Mouse (Mus musculus) lung, embryonic 14.5 days (tissue): ENCODE results near the gene Vmp1. TPM values are rescaled to one million over a fixed set of nuclear protein-coding genes. Genes with fewer than 3 reads are reported as not detected.

Experiments
- ATAC-seq: fragments of 200-750 bp; cut with Nextera tagmentation; 2 replicates; pipeline ENCODE4 v1.8.0; 2017; ENCODE audit warnings: mild to moderate bottlenecking, moderate TSS enrichment, moderate library complexity; ENCODE audit not compliant: insufficient read depth
- DNase-seq: peaks from one replicate; pipeline ENCODE4 v3.0.0-alpha.2; 2015
- H3K27ac ChIP-seq: fragments of 300-500 bp; sonication (generic); 2 replicates; pipeline ENCODE4 v1.5.1; 2014; ENCODE audit warnings: low read depth, mild to moderate bottlenecking, moderate library complexity
- H3K27me3 ChIP-seq: fragments of 300-500 bp; sonication (generic); 2 replicates; pipeline ENCODE4 v1.6.1; 2014; ENCODE audit warnings: low read length, control low read depth; ENCODE audit not compliant: insufficient read depth
- H3K36me3 ChIP-seq: fragments of 300-500 bp; sonication (generic); 2 replicates; pipeline ENCODE4 v1.6.1; 2014; ENCODE audit warnings: control low read depth; ENCODE audit not compliant: insufficient read depth
- H3K4me1 ChIP-seq: fragments of 300-500 bp; sonication (generic); 2 replicates; pipeline ENCODE4 v1.6.1; 2014; ENCODE audit warnings: antibody characterized with exemption, control low read depth; ENCODE audit not compliant: insufficient read depth
- H3K4me2 ChIP-seq: fragments of 300-500 bp; sonication (generic); 2 replicates; pipeline ENCODE4 v1.6.1; 2014; ENCODE audit warnings: mild to moderate bottlenecking
- H3K4me3 ChIP-seq: fragments of 300-500 bp; sonication (generic); 2 replicates; pipeline ENCODE4 v1.5.1; 2014; ENCODE audit warnings: low read depth, low read length
- H3K9ac ChIP-seq: fragments of 300-500 bp; sonication (generic); 2 replicates; pipeline ENCODE4 v1.6.1; 2014
- H3K9me3 ChIP-seq: fragments of 300-500 bp; sonication (generic); 2 replicates; pipeline ENCODE4 v1.6.1; 2016; ENCODE audit warnings: low read depth, low read length, control low read depth
- CTCF ChIP-seq: IDR thresholded peaks from 2 replicates; pipeline ENCODE4 v1.5.1; 2016; ENCODE audit warnings: antibody characterized with exemption, low read depth
- WGBS: fragments of 180-500 bp; shearing (Covaris S2); extraction: QIAGEN DNeasy Blood & Tissue Kit; methylation state at CpG from one replicate; pipeline ENCODE4 v1.1.7; 2014; 5-methylcytosine and 5-hydroxymethylcytosine counted together
- microRNA counts: library from miRNA; unstranded; fragments of <30 nt; microRNA quantifications from one replicate; lab custom pipeline; 2016
- microRNA-seq: library from miRNA; unstranded; fragments of <30 nt; microRNA quantifications from one replicate; pipeline ENCODE4, GENCODE M21; 2016; ENCODE audit warnings: borderline number of aligned reads
- polyA plus RNA-seq: library from polyadenylated mRNA; unstranded; fragments of >200 nt; fragmentation: Nextera tagmentation; extraction: Ambion mirVana; gene quantifications from 2 replicates; pipeline ENCODE4 v1.2.1, GENCODE M21; 2014

Vmp1 gene
- polyA plus RNA-seq, 1 experiment from 2014 or later = 117 TPM

GRCm38 (mm10) chr11:86534201-86534910 lies 149.3 kb downstream of the Vmp1 start:
- no peak for TF ChIP-seq CTCF
- ATAC-seq (no peak), DNase-seq (no peak)
- Histone ChIP-seq H3K9me3 (no peaks in the 10 kb centered on the region), H3K36me3 (peaks cover 42% of the 10 kb centered on the region), H3K27me3 (no peaks in the 10 kb centered on the region), H3K27ac (no peak overlapping the region), H3K9ac (no peak overlapping the region), H3K4me3 (no peak overlapping the region), H3K4me1 (no peaks in the 10 kb centered on the region), H3K4me2 (no peak overlapping the region)
- 88% methylated on average over 5 of the region's 5 CpGs for WGBS

MicroRNAs within 50 kb of the gene (microRNA counts, 519-probe panel; counts per million panel counts)
- 3,823 counts per million, percentile 79 among the panel's probes with 10 or more counts for microRNA mmu-miR-21 (lab: Ali Mortazavi, UCI)

Small RNAs within 50 kb of the gene (microRNA-seq; reads per million reads assigned to microRNA genes)
- 15,008 reads per million, percentile 96 among the genes with 10 or more reads in this experiment for gene Mir21a

Other genes with a start within 250 kb of the Vmp1 start
- gene Rnft1, start 199.2 kb downstream of the Vmp1 start, polyA plus RNA-seq = 43.2 and 49.0 TPM in 2 replicates
- gene Rps6kb1, start 139.0 kb downstream of the Vmp1 start, polyA plus RNA-seq = 58.8 and 66.5 TPM in 2 replicates
- 14.2 and 14.7 TPM in 2 replicates for gene Tubd1, start 138.8 kb downstream of the Vmp1 start, polyA plus RNA-seq
- 36.8 and 37.3 TPM in 2 replicates for gene Ptrh2, start 149 bp upstream of the Vmp1 start, polyA plus RNA-seq
- 179 and 186 TPM in 2 replicates for gene Cltc, start 73.7 kb upstream of the Vmp1 start, polyA plus RNA-seq
- 29.9 and 32.4 TPM in 2 replicates for gene Dhx40, start 123.9 kb upstream of the Vmp1 start, polyA plus RNA-seq